Mouse (Mus musculus) midbrain, embryonic 11.5 days (tissue): Measurements from ENCODE around the gene Clcn6. TPM values are rescaled to one million over a fixed set of nuclear protein-coding genes. Genes with fewer than 3 reads are reported as not detected.

Experiments used
- ATAC-seq: fragments of 200-750 bp; cut with Nextera tagmentation; 2 replicates; pipeline ENCODE4 v1.8.0; 2017; ENCODE audit warnings: moderate TSS enrichment, moderate library complexity; ENCODE audit not compliant: low FRiP score
- DNase-seq: peaks from one replicate; pipeline ENCODE4 v3.0.0; 2015; ENCODE audit warnings: low spot score; ENCODE audit errors: missing footprints
- H3K27ac ChIP-seq: fragments of 300-500 bp; sonication (generic); 2 replicates; pipeline ENCODE4 v1.5.1; 2014; ENCODE audit warnings: low read depth, low read length
- H3K27me3 ChIP-seq: fragments of 300-500 bp; sonication (generic); 2 replicates; pipeline ENCODE4 v1.6.1; 2014; ENCODE audit warnings: mild to moderate bottlenecking, low read length, moderate library complexity, mixed read lengths; ENCODE audit not compliant: control insufficient read depth, insufficient read depth
- H3K36me3 ChIP-seq: fragments of 300-500 bp; sonication (generic); 2 replicates; pipeline ENCODE4 v1.6.1; 2014; ENCODE audit warnings: mild to moderate bottlenecking, low read length, moderate library complexity, mixed read lengths; ENCODE audit not compliant: control insufficient read depth, insufficient read depth
- H3K4me1 ChIP-seq: fragments of 300-500 bp; sonication (generic); 2 replicates; pipeline ENCODE4 v1.6.1; 2014; ENCODE audit warnings: low read length; ENCODE audit not compliant: control insufficient read depth, insufficient read depth
- H3K4me2 ChIP-seq: fragments of 300-500 bp; sonication (generic); 2 replicates; pipeline ENCODE4 v1.6.1; 2014; ENCODE audit warnings: mild to moderate bottlenecking, moderate library complexity
- H3K4me3 ChIP-seq: fragments of 300-500 bp; sonication (generic); 2 replicates; pipeline ENCODE4 v1.5.1; 2014; ENCODE audit warnings: low read depth, low read length
- H3K9ac ChIP-seq: fragments of 300-500 bp; sonication (generic); 2 replicates; pipeline ENCODE4 v1.6.1; 2014; ENCODE audit warnings: low read length
- H3K9me3 ChIP-seq: fragments of 300-500 bp; sonication (generic); 2 replicates; pipeline ENCODE4 v1.6.1; 2016; ENCODE audit warnings: low read length; ENCODE audit not compliant: control insufficient read depth
- WGBS: fragments of 180-500 bp; shearing (Covaris S2); extraction: QIAGEN DNeasy Blood & Tissue Kit; methylation state at CpG from one replicate; pipeline ENCODE4 v1.1.7; 2014; 5-methylcytosine and 5-hydroxymethylcytosine counted together
- polyA plus RNA-seq: library from polyadenylated mRNA; unstranded; fragments of >200 nt; fragmentation: Nextera tagmentation; extraction: Ambion mirVana; gene quantifications from 2 replicates; pipeline ENCODE4 v1.2.1, GENCODE M21; 2014

Clcn6 gene
- polyA plus RNA-seq, 1 experiment from 2014 or later: 20.2 TPM

- H3K4me2 ChIP-seq: no peak overlapping the region
- H3K9me3 ChIP-seq: no peaks in the 10 kb centered on the region
- no peak overlapping the region for H3K4me3 ChIP-seq
- WGBS: 70% methylated on average over 5 of the region's 5 CpGs
- no peak overlapping the region for H3K9ac ChIP-seq
- H3K27me3 ChIP-seq: no peaks in the 10 kb centered on the region
- H3K27ac ChIP-seq: no peak overlapping the region
- ATAC-seq: no peak
- DNase-seq: no peak
- H3K36me3 ChIP-seq: no peaks in the 10 kb centered on the region
- no peaks in the 10 kb centered on the region for H3K4me1 ChIP-seq
Observed at GRCm38 (mm10) chr4:148071508-148071907, 32.9 kb upstream of the Clcn6 start.

GRCm38 (mm10) chr4:148069602-148070218 is 31.1 kb upstream of the Clcn6 start:
- H3K4me3 ChIP-seq: no peak overlapping the region
- H3K27ac ChIP-seq: no peak overlapping the region
- 84% methylated on average over 9 of the region's 9 CpGs for WGBS
- H3K9me3 ChIP-seq: no peaks in the 10 kb centered on the region
- H3K9ac ChIP-seq: no peak overlapping the region
- ATAC-seq: no peak
- no peaks in the 10 kb centered on the region for H3K27me3 ChIP-seq
- H3K36me3 ChIP-seq: no peaks in the 10 kb centered on the region
- no peak for DNase-seq
- H3K4me1 ChIP-seq: 0 out of 2 replicates have a peak, but pooled peaks cover 2% of the 10 kb centered on the region
- H3K4me2 ChIP-seq: no peak overlapping the region

GRCm38 (mm10) chr4:148067346-148067745 is 28.7 kb upstream of the Clcn6 start:
- H3K4me2 ChIP-seq: no peak overlapping the region
- H3K4me3 ChIP-seq: no peak overlapping the region
- H3K27me3 ChIP-seq: no peaks in the 10 kb centered on the region
- H3K4me1 ChIP-seq: 0 out of 2 replicates have a peak, but pooled peaks cover 2% of the 10 kb centered on the region
- 84% methylated on average over 8 of the region's 8 CpGs for WGBS
- no peak overlapping the region for H3K27ac ChIP-seq
- H3K9ac ChIP-seq: no peak overlapping the region
- H3K36me3 ChIP-seq: no peaks in the 10 kb centered on the region
- DNase-seq: peak; percentile 80
- H3K9me3 ChIP-seq: no peaks in the 10 kb centered on the region
- ATAC-seq: no peak

- DNase-seq (no peak), ATAC-seq (no peak)
- H3K27ac ChIP-seq: no peak overlapping the region
- no peak overlapping the region for H3K4me2 ChIP-seq
- H3K4me1 ChIP-seq: 0 out of 2 replicates have a peak, but pooled peaks cover 2% of the 10 kb centered on the region
- H3K36me3 ChIP-seq: no peaks in the 10 kb centered on the region
- H3K9me3 ChIP-seq: no peaks in the 10 kb centered on the region
- 38% methylated on average over 9 of the region's 9 CpGs for WGBS
- no peak overlapping the region for H3K4me3 ChIP-seq
- no peaks in the 10 kb centered on the region for H3K27me3 ChIP-seq
- no peak overlapping the region for H3K9ac ChIP-seq
Observed at GRCm38 (mm10) chr4:148066401-148066744, 27.8 kb upstream of the Clcn6 start.

- WGBS: 29% methylated on average over 6 of the region's 6 CpGs
- DNase-seq: no peak
- ATAC-seq: 0 out of 2 replicates have a peak, but pooled peaks have one; percentile 6
Observed at GRCm38 (mm10) chr4:148065702-148066400, 27.2 kb upstream of the Clcn6 start.

GRCm38 (mm10) chr4:148061086-148061480 is 22.5 kb upstream of the Clcn6 start:
- Histone ChIP-seq H3K4me3 (no peak overlapping the region), H3K27me3 (no peaks in the 10 kb centered on the region), H3K9ac (no peak overlapping the region), H3K4me1 (no peaks in the 10 kb centered on the region), H3K9me3 (no peaks in the 10 kb centered on the region), H3K4me2 (no peak overlapping the region), H3K27ac (no peak overlapping the region), H3K36me3 (peaks cover 7% of the 10 kb centered on the region)
- DNase-seq: no peak
- WGBS: 92% methylated on average over 9 of the region's 9 CpGs
- ATAC-seq: no peak

More at GRCm38 (mm10) chr4:148065702-148066400, 27.2 kb upstream of the Clcn6 start:
- H3K4me2 ChIP-seq: no peak overlapping the region
- H3K9me3 ChIP-seq: no peaks in the 10 kb centered on the region
- H3K27me3 ChIP-seq: no peaks in the 10 kb centered on the region
- no peak overlapping the region for H3K9ac ChIP-seq
- no peak overlapping the region for H3K4me3 ChIP-seq
- 0 out of 2 replicates have a peak, but pooled peaks cover 2% of the 10 kb centered on the region for H3K4me1 ChIP-seq
- no peaks in the 10 kb centered on the region for H3K36me3 ChIP-seq
- no peak overlapping the region for H3K27ac ChIP-seq

- 52% methylated on average over 13 of the region's 13 CpGs for WGBS
- H3K27me3 ChIP-seq: no peaks in the 10 kb centered on the region
- no peak overlapping the region for H3K27ac ChIP-seq
- H3K9me3 ChIP-seq: no peaks in the 10 kb centered on the region
- no peak overlapping the region for H3K4me3 ChIP-seq
- H3K4me2 ChIP-seq: no peak overlapping the region
- peaks cover 14% of the 10 kb centered on the region for H3K36me3 ChIP-seq
- DNase-seq (peak; percentile 88), ATAC-seq (peak; percentile 64)
- no peaks in the 10 kb centered on the region for H3K4me1 ChIP-seq
- no peak overlapping the region for H3K9ac ChIP-seq
Observed at GRCm38 (mm10) chr4:148060120-148061085, 21.8 kb upstream of the Clcn6 start.

- Histone ChIP-seq H3K4me1 (no peaks in the 10 kb centered on the region), H3K9ac (no peak overlapping the region), H3K27me3 (no peaks in the 10 kb centered on the region), H3K9me3 (no peaks in the 10 kb centered on the region), H3K4me2 (no peak overlapping the region), H3K27ac (no peak overlapping the region), H3K36me3 (peaks cover 20% of the 10 kb centered on the region), H3K4me3 (no peak overlapping the region)
- 93% methylated on average over 6 of the region's 6 CpGs for WGBS
- DNase-seq: no peak
- ATAC-seq: no peak
Observed at GRCm38 (mm10) chr4:148058993-148059392, 20.4 kb upstream of the Clcn6 start.
